Mouse (Mus musculus) testis, postnatal 14 days (tissue): ENCODE data around the gene Dnm3.

Experiments used
- DNase-seq: peaks from one replicate; pipeline ENCODE4 v3.0.0; 2021; ENCODE audit warnings: low spot score

Gene Dnm3

DNA sequence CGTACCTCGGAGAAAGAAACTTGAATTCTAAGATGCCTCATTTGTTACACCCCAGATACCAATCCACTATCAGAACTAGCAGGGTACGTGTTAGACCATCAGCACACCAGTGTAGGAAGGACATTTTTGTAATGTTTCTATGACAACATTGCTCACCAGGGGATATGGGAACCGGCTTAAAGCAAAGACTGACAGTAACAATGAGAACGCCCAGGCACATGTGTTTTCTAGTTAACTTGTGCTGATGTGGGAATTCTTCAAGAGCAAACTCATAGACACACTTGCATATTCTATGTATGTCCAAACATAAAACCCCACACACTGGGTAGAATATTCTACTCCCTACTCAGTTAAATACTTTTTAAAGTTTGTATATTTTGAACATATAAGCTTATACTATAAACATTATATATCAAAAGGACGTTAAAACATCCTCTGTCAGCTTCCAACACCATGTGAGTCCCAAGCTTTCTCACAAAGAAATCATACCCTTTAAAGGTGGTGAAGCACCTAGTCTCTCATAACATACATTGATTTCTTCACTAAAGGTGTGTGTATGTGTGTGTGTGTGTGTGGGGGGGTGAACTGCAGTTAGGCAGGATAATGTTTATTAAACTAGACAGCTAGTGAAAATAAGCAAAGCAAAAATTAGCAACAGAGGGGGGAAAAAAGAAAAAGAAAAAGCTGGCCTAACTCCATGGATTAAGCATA is 369.0 kb downstream of the Dnm3 start:
- no peak for DNase-seq

GRCm38 (mm10) chr1:162108181-162108671 is 369.6 kb downstream of the Dnm3 start:
- no peak for DNase-seq

GRCm38 (mm10) chr1:162107011-162107606 is 370.7 kb downstream of the Dnm3 start:
- no peak for DNase-seq

GRCm38 (mm10) chr1:162100961-162101830 is 376.6 kb downstream of the Dnm3 start:
- no peak for DNase-seq

GRCm38 (mm10) chr1:162100033-162100820 is 377.6 kb downstream of the Dnm3 start:
- no peak for DNase-seq

DNA sequence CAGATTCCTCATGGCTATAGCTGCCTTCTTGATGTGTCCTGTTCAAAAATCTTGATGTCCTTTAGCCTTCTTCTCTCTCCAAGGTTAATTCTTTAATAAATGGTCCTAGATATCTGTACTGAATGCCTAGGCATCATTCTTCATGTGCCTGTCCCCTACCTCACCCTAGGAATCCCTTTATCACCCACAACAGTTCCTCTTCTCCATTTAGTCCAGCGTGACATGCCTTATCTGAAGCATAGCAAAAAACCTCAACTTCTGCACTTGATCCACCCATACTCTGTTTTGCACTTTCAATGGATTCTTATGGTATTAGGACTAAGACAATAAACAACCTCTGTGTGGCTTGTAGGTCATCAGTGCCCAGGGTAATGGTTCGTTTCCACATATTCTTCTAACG is 378.6 kb downstream of the Dnm3 start:
- no peak for DNase-seq

DNA sequence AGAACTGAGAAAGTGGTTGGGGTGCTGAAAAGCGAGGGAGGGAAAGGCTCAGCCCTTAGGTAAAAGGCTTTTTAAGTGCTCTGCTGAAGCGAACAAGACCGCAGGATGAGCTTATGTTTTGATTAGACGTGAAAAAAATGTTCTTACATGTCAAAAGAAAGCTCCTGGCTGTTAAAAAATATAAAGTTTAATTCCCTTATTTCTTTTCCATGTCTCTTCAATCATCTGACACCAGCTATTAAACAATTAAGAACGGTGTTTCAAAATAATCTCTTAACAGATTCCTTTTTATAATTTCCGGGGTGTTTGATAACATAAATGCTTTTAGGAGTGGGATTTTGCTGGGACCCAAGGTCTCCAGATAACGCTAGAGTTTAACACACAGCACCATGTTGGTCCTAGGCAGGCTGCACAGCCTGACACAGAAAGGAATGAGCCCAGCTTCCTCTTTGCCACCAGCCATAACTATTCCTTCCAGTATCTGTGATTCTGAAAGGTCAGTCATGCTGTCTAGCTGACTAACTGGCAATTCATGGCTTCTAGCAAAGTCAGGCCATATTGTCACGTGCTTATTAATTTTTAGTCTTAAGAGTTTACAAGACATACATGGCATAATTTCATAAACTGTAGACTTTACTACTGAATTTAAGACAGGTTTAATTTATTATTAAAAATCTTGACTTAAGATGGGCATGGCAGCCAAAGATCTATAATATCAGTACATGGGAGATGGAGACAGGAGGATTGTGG is 383.1 kb downstream of the Dnm3 start:
- DNase-seq, result no peak

- no peak for DNase-seq
Observed at GRCm38 (mm10) chr1:162093806-162094522, 383.9 kb downstream of the Dnm3 start.

DNA sequence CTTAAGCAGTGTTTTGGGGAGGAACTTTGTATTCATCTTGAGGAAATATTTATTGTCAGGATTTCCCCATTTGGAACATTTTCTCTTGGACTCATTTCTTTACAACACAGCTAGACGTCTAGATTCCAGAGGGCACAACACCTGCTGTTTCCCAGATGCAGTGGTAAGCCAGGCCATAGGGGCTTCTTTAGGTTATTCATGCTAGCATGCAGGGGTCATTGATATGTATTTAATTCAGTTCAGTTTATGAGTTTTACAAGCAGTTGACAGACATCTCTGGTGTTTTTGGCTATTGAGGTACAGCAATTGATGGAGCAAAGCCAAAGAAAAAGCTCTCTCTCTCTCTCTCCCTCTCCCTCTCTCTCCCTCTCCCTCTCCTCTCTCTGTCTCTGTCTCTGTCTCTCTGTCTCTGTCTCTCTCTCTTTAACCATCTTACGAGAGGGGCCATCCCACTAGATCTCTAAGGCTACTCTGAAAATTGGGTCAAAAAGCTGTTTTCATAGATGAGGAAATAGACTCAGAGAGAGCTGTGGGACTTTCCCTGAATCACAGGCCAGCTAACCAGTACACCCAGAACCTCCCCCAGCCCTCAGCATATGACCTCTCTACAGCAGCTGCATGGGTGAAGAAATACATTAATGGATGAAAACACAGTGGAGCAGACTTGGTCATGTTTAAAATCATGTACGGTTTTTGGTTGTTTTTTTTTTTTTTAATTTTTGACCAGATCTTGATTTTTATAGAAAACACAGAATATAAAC is 384.8 kb downstream of the Dnm3 start:
- DNase-seq, result no peak

DNA sequence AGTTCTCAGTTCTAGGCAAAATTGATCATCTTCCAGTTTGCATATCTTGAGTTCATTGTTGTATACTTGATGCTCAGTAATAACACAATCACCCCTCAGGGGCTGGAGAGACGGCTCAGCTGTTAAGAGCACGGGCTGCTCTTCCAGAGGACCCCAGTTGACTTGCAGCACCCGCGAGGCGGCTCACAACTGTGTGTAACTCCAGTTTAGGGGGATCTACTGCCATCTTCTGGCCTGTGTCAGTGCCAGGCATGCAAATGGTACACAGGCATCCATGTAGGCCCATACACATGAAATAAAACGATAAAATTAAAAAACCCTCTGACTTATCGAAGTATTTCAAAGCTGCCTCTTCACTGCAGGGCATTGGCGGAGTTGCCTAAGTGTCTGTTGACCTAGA is 385.4 kb downstream of the Dnm3 start:
- no peak for DNase-seq

- DNase-seq, result no peak
Observed at GRCm38 (mm10) chr1:162083886-162084478, 393.9 kb downstream of the Dnm3 start.

DNA sequence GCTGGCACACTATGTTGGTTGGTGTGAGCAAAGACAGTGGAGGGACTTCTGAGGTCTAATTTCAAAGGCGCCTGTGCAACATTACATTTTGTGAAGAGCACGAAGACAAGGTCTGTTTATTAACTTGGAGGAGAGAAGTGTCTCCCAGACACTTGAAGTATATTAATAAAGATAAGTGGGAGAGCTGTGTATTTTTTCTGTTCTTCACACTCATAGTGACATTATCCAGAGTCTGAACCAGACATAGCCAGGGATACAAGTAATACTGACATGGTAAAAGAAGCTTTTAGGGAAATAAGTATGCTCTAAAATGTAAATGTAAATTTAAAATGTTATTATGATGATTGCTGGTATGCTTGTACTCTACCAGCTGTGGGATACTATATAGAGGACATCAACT is 394.5 kb downstream of the Dnm3 start:
- DNase-seq, result no peak

- DNase-seq, result no peak
Observed at GRCm38 (mm10) chr1:162082711-162083110, 395.1 kb downstream of the Dnm3 start.

DNA sequence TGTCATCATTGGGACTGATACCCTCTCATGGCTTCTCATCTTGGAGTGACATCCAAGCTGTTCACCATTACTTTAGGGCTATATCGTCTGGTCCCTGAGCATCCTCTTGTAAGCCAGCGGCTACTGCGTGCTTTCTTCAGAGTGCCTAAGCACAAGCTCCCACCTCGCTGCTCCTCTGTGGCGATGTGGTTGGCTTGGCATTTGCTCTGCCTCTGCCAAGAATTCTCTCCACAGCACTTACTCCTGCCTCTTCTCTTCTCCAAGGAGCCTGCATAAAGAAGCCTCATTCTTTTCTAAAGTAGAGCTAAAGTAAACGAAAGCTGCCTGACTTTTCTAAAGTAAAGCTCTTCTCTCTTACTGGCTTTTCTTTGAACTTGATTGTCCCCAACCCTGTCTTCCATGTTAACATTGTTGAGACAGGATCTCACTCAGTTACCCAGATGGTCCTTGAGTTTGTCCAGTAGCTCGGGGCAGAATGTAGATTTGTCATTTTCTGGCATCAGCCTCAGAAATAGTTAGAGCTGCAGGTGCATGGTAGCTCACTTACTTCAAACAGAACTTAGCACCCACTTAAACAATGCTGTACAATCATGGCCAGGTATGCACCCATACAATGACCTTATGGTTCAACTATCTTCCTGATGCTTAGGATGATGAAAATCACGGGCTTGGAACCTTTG is 396.0 kb downstream of the Dnm3 start:
- DNase-seq, result no peak

GRCm38 (mm10) chr1:162079989-162080388 is 397.8 kb downstream of the Dnm3 start:
- DNase-seq, result no peak

DNA sequence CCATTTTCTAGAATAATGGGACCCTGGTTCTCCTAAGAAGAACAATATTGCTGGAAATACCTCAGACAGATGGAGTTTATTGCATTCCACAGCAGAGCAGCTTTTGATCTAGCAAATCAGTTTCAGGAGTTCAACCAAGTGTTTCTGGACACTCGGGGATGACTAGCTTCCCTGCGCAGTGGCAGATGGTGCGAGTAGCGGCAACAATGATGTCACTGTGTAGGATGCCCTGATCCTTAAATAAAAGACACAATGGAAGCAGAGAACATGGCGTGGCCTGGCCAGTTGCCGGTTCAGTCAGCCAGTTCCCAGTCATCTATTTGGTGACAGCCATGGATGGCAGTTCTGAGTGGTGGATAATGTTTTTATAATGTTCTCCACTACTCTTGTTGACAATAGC is 400.4 kb downstream of the Dnm3 start:
- no peak for DNase-seq

GRCm38 (mm10) chr1:162076581-162077001 is 401.2 kb downstream of the Dnm3 start:
- no peak for DNase-seq

DNA sequence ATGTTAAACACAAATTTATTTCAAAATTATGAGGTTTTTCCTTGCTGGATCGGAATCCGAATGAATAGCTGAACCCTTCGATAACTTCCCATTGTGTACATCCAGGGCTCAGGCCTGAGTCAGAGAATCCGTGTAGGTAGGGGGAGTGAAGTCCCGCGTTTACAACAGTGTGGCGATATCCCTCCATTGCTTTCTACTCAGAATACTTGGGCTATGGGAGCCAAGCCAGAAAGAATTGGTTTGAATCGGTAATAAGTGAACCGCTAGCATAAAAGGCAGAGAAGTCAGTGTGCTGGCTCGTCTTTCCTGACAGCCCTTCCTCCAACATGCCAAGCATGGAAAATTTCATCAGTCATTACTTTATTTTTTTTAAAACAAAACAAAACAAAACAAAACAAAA is 402.0 kb downstream of the Dnm3 start:
- no peak for DNase-seq

- no peak for DNase-seq
Observed at GRCm38 (mm10) chr1:162075416-162075815, 402.4 kb downstream of the Dnm3 start.
